Mouse (Mus musculus) large intestine, adult 2 months (tissue): ENCODE measurements at regions not wholly inside any gene's neighbourhood (a gene's known extent, or its start where the extent isn't known, plus 50 kb on each side); places are given as distances from the start of the nearest gene placed in this dataset.

Experiments used
- DNase-seq: peaks from one replicate; pipeline ENCODE4 v3.0.0-alpha.2; 2012; ENCODE audit warnings: low read depth, low spot score
- WGBS: fragments of 180-500 bp; shearing (Covaris S2); methylation state at CpG from one replicate; pipeline ENCODE4 v1.1.7; 2018; 5-methylcytosine and 5-hydroxymethylcytosine counted together

DNA sequence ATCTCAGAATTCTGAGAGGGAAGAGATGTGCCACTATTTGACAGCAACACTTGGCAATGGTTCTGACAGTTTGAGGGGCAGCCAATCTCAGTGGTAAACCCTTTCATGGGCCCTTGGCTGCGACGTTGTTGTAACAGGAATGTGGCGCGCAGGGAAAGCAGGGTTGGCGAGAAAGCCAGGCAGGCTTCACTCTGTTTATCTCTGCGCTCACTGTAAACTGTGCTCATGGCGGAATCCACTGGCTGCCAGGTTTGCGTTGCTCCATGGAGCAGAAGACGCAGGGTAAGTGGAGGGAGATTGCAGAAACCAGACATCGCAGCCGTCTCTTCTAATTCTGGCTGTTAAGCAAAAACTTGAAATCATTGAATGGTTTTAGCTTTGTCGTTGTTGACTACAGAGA lies 465.9 kb upstream of the Pou3f3 start:
- 66% methylated on average over 12 of the region's 12 CpGs for WGBS
- no peak for DNase-seq

DNA sequence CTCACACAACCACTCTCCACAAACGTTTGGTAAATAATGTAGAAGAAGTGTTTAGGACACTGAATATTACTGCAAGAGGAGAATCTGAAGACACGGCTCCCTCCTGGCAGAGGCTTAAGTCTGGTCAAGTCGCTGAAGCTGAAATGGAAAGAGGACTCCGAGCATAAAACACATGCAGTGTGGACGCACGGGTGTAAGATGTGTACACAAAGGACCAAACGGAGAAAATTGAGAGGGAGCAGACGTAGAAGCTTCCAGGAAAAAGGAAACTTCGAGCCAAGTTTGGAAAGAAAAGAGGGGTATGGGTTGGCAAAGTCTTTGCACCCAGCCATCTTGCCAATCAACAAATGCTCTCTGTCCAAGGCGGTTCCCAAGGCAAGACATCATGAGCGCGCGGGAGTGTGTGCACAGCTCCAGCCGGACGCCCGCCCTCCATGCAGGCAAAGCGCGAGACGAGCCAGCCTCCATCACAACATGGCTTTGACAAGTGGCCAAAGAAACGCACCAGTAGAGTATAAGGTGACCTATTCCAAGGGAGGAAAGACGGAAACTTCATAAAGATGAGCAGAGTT lies 465.0 kb upstream of the Pou3f3 start:
- WGBS = 82% methylated on average over 21 of the region's 21 CpGs
- no peak for DNase-seq

DNA sequence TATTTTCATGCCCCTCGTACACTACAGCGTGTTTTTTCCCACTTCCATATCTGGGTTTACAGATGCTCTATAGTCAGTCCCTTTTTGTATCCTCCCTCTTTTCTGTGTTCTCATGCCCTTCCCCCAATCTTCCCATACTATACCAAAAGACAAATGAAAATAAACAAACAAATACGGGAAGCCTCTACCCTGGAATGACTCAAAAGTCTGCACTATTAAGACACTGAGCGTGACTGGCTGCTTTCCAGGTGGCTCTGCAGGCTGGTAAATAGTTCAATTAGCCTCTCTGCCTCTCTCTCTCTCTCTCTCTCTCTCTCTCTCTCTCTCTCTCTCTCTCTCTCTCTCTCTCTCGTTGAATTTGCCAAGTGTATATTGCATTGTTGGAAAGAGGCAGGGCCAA lies 464.5 kb upstream of the Pou3f3 start:
- 66% methylated on average over 5 of the region's 5 CpGs for WGBS
- no peak for DNase-seq

DNA sequence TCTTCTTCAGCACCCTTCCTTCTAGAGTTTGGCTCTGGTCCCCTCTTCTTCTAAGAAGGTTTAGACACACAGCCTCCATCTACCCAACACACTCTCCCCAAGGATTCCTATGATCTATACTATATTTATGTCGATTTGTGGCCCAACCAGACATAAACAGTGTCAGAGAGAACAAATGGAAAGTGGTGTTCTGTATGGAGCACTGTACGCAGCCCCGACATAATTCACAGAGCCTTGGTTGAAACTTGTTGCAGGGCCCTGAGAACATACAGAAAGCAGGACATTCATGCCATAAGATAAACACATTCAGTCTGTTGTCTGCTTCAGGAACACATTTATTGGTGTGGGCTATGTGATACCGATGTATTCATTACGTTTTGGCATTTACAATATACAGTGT lies 463.7 kb upstream of the Pou3f3 start:
- DNase-seq = no peak
- 79% methylated on average over 5 of the region's 5 CpGs for WGBS

DNA sequence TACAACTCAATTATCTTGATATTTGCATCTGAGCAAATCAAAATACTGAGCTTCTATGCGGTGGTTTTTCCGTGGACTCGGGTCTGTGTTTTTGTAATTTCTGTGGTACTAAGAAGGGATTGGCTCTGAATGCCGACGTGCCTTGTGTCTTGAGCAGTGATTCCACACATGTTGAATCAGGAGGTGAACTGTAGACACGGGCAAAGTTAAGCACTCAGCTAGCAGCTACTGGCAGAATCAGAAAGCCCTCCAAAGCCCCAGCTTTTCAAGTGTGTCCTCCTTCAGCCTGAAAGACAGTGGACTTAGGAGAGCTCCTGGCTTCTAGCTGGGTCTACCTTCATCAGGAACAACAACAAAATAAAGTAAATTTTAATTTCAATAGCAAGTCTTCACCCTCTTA lies 462.9 kb upstream of the Pou3f3 start:
- WGBS = 88% methylated on average over 6 of the region's 6 CpGs
- no peak for DNase-seq

DNA sequence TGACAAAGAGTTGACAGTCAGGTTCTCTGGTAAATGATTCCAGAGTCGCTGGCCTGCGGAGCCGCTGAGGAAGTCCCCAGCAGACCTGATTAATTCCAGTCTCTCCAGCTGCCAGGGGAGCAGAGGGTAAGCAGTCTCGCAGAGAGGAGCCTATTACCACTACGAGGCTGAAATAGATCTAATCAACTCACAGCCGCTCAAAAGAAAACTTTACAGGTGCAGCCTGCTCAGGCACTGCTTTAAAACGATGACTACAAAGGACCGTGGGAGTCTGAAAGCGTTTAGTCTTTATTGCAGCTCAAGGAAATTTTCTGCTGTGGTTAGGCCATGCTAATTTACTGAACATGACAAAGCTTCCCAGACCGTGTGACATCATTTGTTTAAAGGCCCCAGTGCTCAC lies 462.3 kb upstream of the Pou3f3 start:
- DNase-seq = no peak
- 24% methylated on average over 10 of the region's 10 CpGs for WGBS

DNA sequence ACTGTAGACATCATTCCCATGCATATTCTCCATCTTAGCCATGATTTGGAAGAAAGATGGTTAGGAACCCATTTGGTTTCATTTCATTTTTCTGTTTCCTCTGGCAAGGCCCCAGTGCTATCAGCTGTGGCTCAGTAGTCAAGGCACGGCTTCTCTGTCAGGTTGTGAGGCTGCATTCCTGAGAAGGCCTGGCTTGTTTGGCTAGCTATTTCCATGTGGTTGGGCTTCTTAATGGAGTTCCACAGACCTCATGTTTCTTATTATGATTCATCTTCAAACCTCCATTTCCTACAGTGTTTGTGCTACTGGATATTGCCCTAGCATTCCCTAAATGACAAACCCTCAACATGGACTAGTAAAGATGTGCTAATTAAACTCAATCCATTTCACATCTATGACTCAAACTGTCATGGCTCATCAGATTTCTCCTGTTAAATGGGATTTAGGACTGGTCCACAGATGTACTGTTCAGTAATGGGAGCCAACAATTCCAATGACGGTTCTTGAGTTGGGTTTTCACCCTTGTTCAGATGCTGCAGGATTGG lies 459.0 kb upstream of the Pou3f3 start:
- WGBS = 85% methylated on average over 2 of the region's 2 CpGs
- DNase-seq = no peak

DNA sequence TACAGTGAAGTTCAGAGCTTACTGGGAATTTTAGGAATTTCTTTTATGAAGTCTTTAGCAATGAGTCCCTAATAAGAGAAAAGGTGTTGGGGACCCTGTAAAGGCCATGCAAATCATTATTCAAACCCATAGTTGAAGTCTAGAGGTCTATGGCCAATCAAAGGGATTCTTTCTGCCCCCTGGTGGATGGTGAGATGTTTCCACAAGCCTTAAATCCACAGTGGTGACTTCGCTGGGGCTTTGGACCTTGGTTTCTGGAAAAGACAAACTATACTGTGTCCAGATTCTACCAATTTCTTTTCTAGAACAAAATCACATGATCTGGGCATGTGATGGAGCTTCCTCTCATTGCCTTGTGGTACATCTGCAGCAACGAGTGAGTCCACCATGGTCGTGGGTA lies 457.2 kb upstream of the Pou3f3 start:
- 88% methylated on average over 3 of the region's 3 CpGs for WGBS
- no peak for DNase-seq

DNA sequence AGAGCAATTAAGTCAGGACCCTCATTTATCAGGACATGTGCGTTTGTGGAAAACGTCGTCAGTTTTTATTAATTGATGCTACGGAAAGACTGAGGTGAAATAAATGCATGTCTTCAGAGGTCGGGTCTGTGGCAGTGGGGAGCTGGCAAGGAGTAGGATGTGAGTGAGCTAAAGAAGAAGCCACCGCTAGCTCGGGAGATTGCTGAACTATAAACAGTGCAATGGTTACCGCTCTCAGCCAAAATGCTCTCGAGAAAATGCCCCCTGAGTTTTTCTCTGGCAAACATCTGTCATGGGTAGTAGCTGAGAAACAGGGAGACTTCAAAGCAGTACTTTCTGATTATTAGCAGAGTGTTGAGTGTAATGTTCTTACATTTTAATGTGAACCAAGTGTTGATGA lies 454.4 kb upstream of the Pou3f3 start:
- WGBS = 73% methylated on average over 9 of the region's 9 CpGs

DNA sequence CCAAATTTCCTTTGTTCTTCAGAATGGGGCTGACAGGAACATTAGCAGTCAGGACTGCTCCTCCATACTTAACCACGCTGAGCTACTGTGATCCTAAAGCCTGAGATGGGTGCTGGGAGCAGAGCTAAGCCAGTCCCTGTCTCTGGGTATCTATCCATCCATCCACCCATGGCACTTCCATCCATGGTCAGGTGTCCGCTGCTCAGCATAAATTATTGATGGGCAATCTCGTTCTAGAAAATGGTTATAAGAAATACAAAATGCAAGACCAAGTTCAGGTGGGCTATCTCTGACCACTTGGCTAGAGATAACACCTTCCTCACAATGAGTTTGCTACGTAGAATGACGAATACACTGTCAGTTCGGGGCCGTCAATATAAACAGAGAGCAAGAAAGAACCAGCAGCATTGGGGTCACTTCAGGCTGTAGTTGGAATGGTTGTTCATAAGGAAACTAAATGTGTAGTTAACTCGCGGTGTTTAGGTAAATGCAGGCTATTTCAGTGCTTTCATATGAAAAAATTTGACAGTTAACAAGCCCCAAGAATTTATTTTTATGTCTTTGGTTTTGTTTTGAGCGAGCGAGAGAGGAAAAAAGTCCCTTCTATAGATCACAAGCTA lies 453.9 kb upstream of the Pou3f3 start:
- 88% methylated on average over 11 of the region's 11 CpGs for WGBS
- no peak for DNase-seq

More for the DNA sequence above, 454.4 kb upstream of the Pou3f3 start:
- DNase-seq = no peak

DNA sequence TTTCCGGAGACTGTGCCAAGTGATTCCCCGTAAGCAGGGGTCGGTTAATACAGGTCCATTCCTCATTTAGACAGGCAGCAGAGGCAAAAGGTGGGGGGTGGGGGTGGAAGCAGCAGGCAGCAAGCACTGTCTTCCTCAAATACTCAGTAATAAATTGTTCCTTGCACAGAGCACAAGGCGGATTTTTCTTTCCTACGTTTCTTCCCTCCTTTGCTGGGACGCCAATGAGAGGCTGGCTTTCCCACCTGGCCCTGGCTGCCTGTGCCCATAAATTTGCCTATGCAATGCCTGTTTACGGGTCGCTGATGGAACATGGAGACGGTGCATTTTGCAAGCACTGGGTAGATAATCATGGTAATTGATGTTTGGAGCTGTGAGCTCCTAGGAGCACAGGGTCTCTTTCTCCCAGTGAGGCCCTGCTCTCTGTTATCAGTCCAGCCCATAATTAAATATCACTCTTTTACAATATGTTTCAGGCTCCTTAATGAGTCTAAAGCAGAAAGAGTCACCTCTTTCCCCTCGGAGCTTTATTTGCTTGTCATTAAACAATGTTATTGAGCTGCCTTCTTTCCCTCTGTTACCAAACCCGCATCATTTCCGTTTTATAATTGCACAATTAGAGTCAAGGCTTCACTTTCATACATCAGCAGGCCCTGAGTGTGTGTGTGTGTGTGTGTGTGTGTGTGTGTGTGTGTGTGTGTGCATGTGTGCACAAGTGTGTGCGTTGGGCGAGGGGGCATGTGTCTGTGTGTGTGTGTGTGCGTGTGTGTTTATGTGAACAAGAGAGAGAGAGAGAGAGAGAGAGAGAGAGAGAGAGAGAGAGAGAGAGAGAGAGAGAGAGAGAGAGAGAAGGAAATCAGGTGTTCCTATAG lies 452.7 kb upstream of the Pou3f3 start:
- WGBS = 46% methylated on average over 15 of the region's 15 CpGs
- DNase-seq = no peak

DNA sequence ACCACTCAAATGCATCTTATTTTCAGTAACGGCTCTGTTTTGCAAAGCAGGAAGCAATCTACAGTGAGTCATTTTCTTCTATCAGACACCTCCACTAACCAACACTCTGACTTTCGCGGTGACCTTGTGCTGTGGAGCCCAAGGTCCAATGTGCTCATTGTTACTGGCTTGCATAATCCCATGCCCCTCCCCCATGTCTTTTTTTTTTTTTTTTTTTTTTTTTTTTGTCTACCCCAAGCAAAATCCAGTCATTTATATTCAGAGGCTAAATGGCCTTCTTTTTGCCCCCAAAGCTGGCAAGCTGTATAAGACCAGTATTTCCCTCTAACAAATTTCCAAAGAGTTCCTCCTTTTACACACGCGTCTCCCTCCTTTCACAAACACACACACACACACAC lies 452.1 kb upstream of the Pou3f3 start:
- no peak for DNase-seq
- 38% methylated on average over 5 of the region's 5 CpGs for WGBS

DNA sequence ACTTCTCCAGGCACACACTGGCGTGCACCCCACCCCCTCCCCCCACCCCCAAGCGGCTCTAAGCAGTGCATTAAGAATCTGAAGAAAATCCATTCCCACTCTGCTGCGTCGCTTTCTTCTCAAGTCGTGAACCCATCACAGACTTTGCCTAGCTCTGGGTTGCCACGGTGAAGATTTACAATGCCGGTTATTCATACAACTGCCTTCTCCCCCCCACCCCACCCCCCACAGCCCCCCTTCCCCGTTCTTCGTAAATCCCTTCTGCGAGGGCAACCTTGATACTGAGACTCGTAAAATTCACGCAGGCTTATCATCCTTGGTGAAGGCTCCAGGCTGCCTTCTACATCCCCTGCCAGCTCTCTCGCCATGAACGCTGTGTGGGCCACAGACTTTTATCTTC lies 451.7 kb upstream of the Pou3f3 start:
- no peak for DNase-seq

DNA sequence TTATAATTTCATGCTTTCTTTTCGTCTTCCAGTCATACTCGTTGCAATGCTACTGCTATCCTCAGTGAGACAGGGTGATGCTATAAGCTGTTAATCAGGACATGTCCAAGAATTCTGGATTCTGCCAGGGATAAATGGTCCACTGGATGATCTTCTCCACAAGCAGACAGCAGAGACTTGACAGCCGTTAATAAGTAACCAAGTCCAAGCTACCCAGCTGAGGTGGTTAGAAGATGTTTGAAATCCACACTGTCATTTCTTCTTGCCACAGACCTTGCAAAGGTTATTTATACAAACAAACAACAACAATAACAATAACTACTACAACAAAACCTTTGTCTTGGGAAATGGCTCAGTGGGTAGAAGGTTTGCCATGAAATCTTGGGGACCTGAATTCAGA lies 443.2 kb upstream of the Pou3f3 start:
- DNase-seq = no peak
- WGBS = 59% methylated on average over 3 of the region's 3 CpGs

More for the DNA sequence above, 451.7 kb upstream of the Pou3f3 start:
- 30% methylated on average over 14 of the region's 14 CpGs for WGBS

DNA sequence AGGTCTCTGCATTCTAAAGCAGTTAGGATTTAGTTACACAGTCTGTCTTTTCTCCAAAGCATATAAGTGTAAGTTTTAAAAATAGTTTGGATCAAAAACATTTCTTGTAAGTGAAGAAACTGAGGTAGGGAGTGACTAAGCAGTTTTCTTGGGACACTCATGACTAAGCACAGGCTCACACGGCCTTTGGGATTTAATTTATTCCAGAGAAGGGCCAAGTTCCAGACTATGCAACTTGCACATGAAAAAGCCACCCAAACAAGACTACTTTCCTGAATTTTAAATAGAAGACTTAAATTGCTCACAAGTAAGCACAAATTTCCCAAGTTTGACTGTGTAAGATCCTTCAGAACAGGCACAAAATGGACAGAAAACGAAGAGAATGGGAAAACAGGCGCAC lies 441.8 kb upstream of the Pou3f3 start:
- DNase-seq = no peak
- WGBS = 74% methylated on average over 3 of the region's 3 CpGs

DNA sequence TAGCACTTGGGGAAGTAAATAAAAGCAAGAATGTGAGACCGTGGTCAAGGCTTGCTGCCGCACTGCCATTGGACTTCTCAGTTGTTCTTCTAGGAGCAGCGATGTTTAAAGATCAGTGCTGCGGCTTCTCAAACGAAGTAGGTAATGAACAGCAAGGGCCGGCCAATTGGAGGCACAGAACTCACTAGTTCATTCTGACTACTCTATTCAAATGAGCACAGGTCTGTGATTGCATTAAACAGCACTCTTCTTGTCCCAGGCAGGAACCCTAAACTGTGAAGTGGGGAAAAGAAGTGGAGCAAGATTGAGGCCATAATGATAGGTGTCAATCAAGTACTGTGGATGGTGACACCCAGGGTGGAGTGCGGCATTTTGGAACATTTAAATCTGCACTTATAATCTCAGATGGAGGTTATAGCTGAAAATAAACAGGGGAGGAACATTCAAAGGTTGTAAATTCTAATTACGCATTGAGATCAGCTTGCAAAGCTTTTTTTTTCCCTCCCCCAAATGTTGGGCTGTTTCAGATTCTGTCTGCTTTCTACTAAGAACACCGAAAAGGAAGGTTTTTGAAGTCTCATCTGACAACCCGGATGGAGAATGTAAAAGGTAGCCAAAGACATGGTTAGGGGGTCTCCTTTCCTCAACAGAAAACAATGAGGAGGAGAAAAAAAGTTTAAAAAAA lies 438.5 kb upstream of the Pou3f3 start:
- WGBS = 61% methylated on average over 10 of the region's 10 CpGs
- DNase-seq = no peak

DNA sequence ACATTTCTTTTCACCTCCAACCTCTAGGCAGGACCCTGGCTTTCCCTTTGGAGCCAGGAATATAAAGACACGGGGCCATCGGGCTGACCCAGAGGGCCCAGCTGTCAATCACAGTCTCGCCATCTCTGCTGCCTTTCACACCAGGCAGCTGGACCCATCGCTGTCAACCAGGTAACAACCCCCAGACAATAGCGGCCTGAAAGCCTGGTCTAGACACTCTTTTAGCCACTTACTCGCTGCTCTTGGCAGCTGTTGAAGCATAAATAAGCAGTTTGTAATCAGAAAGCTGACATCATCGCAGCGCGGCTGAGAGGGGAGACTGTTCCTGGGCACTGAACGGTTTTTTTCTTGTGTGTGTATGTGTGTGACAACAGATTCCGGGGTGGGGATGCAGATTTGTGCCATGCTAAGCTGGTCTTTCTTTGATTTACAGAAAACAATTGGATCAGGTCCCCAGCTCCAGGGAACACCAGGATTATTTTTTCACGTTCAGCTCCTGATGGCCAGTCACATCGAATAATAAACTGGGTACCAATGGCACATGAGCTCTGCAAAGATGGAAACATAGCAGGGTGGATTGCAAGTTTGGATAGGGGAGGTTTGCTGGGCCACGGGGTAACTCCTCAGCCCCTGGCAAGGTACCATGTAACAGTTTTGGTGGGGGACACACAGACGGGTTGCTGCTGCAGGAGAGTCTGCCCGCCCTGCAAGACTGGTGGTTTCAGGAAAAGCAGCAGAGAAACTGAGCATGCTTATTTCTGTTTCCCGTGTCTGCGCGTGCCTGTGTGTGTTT lies 437.6 kb upstream of the Pou3f3 start:
- no peak for DNase-seq
- 63% methylated on average over 19 of the region's 19 CpGs for WGBS

DNA sequence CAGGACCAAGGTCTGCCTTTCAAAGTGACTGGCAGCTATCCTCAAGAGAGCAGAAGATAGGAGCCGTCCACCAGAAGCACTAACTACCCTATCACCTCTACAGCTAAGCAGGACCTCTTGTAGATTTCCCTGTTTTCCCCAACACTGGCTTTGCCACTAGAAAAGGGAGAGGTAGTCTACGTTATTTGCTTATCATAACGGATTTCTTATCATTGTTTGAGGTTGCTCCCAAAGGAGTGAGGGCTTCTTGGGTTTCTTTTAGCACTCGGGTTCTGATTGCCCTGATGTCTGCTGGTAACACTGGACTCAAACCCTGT lies 437.0 kb upstream of the Pou3f3 start:
- no peak for DNase-seq
- 47% methylated on average over 4 of the region's 4 CpGs for WGBS

DNA sequence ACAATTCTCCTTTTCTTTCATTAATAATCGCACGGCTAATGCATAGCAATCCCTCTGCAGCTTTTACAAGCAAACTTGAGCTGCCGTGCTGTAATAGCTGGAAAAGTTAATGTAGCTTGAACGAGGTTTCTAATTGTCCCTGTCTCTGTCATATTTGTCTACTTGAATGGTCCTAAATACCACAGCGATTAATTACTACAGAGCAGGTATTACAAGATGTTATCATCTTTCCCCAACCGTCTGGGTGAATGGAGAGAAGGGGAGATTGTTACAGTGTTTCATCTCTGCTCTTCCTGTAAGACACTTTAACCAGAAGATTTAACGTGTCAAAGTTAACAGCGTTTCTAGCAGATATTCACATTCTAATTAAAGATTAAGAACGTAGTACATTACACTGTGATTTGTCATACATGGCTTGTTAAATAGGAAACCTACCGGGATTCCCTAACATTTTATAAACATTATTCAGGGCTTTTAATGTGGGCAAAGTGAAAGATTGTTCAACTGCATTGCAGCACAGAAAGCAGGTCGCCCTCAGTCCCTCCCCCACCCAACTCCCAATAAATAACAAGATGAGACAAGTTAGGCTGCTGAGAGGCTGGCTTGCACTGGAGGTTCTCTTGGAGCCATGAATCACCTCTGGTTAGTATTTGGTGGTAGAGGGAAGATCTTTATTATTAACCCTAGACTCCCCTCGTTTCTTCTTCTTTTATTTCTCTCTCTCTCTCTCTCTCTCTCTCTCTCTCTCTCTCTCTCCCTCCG lies 436.2 kb upstream of the Pou3f3 start:
- WGBS = 40% methylated on average over 13 of the region's 13 CpGs
- no peak for DNase-seq
